Mouse (Mus musculus) kidney, postnatal 14 days (tissue): ENCODE measurements around the gene Pi4kb.
A peak's percentile ranks its signal among the peaks of the same experiment; 100 is the strongest.

Experiments
- DNase-seq: peaks from one replicate; pipeline ENCODE4 v3.0.0; 2022; ENCODE audit warnings: mixed read lengths

Pi4kb gene

GRCm38 (mm10) chr3:94958295-94958694 lies 16.2 kb upstream of the Pi4kb start:
- no peak for DNase-seq

GRCm38 (mm10) chr3:94959871-94960270 lies 14.7 kb upstream of the Pi4kb start:
- DNase-seq, result no peak

- DNase-seq, result no peak
Measured at GRCm38 (mm10) chr3:94960322-94960721, 14.2 kb upstream of the Pi4kb start.

- no peak for DNase-seq
Measured at GRCm38 (mm10) chr3:94964989-94965388, 9.5 kb upstream of the Pi4kb start.

- no peak for DNase-seq
Measured at GRCm38 (mm10) chr3:94965878-94966277, 8.7 kb upstream of the Pi4kb start.

- no peak for DNase-seq
Measured at GRCm38 (mm10) chr3:94972552-94972951, 2.0 kb upstream of the Pi4kb start.

- DNase-seq, result no peak
Measured at GRCm38 (mm10) chr3:94973620-94974019, 911 bp upstream of the Pi4kb start.

GRCm38 (mm10) chr3:94974026-94974527 lies 454 bp upstream of the Pi4kb start:
- DNase-seq, result no peak

- DNase-seq, result no peak
Measured at GRCm38 (mm10) chr3:94984312-94984711, 9.8 kb downstream of the Pi4kb start.

- peak; percentile 32 for DNase-seq
Measured at GRCm38 (mm10) chr3:94985513-94985912, 11.0 kb downstream of the Pi4kb start.

GRCm38 (mm10) chr3:94987578-94987977 lies 13.0 kb downstream of the Pi4kb start:
- peak; percentile 46 for DNase-seq

GRCm38 (mm10) chr3:94989159-94989761 lies 14.7 kb downstream of the Pi4kb start:
- no peak for DNase-seq

- peak; percentile 81 for DNase-seq
Measured at GRCm38 (mm10) chr3:94996946-94997345, 22.4 kb downstream of the Pi4kb start.

- DNase-seq, result no peak
Measured at GRCm38 (mm10) chr3:95002569-95002968, 28.0 kb downstream of the Pi4kb start.

GRCm38 (mm10) chr3:95003273-95003672 lies 28.7 kb downstream of the Pi4kb start:
- no peak for DNase-seq

- no peak for DNase-seq
Measured at GRCm38 (mm10) chr3:95005651-95006050, 31.1 kb downstream of the Pi4kb start.

GRCm38 (mm10) chr3:95007706-95008105 lies 33.2 kb downstream of the Pi4kb start:
- no peak for DNase-seq

GRCm38 (mm10) chr3:95010396-95010795 lies 35.9 kb downstream of the Pi4kb start:
- no peak for DNase-seq

- DNase-seq, result no peak
Measured at GRCm38 (mm10) chr3:95012982-95013381, 38.5 kb downstream of the Pi4kb start.

- DNase-seq, result no peak
Measured at GRCm38 (mm10) chr3:95013699-95014427, 39.3 kb downstream of the Pi4kb start.

- peak; percentile 68 for DNase-seq
Measured at GRCm38 (mm10) chr3:95014428-95015151, 40.1 kb downstream of the Pi4kb start.

- peak; percentile 99 for DNase-seq
Measured at GRCm38 (mm10) chr3:95015337-95015872, 40.9 kb downstream of the Pi4kb start, which contains the start of gene Zfp687. Gene Zfp687 (minus strand): TSS chr3:95015448.

- DNase-seq, result peak; percentile 97
Measured at GRCm38 (mm10) chr3:95015891-95016531, 41.5 kb downstream of the Pi4kb start.
